Mouse (Mus musculus) heart, adult 18-20 months (tissue): ENCODE data around the gene Wdfy2. TPM values are rescaled to one million over a fixed set of nuclear protein-coding genes. Genes with fewer than 3 reads are reported as not detected.
"Not testable (repeated sequence)": the region's sequence is repeated elsewhere in the genome, so short reads cannot be mapped to it uniquely, and the experiment has no call there.

Experiments used
- DNase-seq, 2 experiments: peaks; one replicate each; pipeline ENCODE4 v3.0.0; 2021 to 2022; ENCODE audit warnings: mixed read lengths in 1 of 2
- total RNA-seq, 2 experiments: library from RNA; stranded (reverse); gene quantifications; 2 replicates each; pipeline ENCODE4 v1.2.3; 2021

Gene Wdfy2
- total RNA-seq, 2 experiments from 2014 or later, result 6.4 to 6.9 TPM

DNA sequence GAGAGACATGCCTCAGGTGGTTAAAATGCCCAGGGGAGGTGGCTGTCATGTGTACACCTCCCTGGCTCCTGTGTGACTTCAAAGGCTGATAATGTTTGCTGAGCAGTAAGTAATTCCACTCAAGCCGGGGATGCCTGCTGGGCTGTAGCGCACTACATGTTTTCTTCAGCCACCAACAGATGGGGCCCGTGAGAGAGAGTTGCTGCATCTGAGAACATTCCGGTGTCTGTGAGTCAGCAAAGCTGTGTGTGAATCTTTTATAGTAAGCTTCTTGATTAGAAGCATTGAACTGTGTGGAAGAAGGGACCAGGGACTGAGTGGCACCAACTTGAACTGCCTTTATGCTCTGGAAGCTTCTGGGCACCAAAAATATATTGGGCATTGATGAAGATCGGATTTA lies 42.0 kb downstream of the Wdfy2 start:
- peak; percentile 88 to 89 for DNase-seq

DNA sequence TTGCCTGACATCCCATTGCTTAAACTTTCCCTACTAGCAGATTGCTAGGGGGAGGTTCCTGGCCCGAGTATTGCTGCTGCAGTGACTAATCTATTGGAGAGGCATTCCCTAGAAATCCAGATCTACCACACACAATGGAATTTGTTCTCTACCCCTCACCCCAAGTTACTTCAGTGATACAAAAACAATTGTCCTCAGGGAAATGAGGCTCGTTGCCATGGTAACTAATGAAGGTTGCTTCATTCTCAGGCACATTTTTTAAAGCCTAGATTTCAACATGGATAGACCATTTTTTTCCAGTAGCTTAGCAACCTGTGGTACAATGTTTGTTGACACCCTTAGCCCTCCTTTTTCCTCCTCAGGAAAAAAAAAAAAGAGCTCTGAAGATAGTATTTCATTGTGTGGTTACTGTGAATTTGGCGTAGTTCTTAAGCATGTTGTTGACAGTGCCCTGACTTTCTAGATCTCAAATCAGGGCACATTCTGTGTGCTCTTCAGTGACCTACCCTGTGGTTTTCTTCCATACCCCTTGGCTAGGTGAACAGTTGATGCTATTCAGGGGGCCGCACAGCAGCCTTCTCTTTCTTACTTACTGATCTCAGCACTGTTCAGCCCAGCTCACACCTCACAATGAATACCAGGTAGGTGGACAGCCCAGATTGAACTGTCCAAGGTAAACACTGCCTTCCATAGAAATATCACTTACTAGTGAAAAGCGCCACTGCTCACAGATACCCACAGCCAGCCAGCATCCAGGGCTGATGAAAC lies 42.8 kb downstream of the Wdfy2 start:
- DNase-seq, result peak; percentile 71 to 85

DNA sequence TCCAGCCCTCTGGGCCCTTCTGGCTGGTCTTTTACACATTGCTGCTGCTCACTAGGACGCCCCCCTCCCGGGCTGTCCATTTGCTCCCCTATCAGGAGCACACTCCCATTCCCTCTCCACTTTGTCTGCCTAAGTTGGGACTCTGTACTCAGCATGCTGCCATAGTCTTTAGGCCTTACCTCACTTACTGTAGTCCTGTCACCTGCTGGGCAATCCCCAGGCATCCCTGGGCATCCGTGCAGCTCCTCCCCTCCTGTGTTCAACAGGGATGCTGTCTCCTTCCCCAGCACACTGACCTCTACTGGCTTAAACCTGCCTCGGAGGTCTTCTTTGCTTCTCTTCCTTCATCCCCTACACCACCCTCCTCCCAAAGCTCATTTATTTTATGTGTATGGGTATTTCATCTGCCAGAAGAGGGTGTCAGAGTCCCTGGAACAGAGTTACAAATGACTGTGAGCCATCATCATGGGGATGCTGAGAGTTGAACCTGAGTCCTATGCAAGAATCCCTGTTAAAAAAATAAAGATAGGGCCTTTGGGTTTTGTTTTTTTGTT lies 44.7 kb downstream of the Wdfy2 start:
- DNase-seq, result no peak

DNA sequence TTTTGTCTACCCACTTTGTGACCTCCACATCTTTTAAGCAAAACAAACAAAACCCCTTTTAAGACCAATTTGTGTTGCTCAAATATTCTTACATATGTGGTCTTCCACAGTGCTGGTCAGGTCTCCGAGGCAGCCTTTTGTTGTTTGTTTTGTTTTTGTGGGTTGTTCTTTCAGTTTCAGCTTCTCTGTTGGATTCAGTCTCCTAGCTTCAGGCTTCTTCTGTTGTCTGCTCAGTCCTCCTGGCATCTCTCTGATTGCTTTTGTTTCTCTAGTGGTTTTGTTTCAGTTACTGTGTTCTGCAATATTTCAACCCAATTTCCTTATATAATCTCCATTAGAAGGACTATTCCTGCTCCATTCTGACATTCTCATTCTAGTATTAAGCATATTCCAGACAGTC lies 46.1 kb downstream of the Wdfy2 start:
- DNase-seq, result no peak

DNA sequence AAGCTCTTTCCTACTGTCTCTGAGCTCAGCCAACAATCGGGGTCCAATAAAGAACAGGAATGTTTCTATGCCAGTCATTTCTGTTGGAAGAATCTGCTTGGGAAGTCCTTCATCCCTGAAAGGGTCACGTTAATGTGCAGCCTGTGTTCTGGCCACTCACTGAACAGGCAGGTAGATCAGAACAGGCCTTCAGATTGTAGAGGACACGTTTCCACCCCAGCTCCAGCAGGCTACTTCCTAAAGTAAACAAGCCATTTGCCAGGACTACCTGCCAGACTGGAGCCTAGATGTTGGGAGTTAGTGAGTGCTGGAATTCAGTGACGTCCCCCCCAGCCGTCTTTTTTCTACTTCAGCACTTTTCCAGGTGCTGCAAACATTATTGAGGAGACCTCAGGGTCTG lies 46.7 kb downstream of the Wdfy2 start:
- no peak for DNase-seq

DNA sequence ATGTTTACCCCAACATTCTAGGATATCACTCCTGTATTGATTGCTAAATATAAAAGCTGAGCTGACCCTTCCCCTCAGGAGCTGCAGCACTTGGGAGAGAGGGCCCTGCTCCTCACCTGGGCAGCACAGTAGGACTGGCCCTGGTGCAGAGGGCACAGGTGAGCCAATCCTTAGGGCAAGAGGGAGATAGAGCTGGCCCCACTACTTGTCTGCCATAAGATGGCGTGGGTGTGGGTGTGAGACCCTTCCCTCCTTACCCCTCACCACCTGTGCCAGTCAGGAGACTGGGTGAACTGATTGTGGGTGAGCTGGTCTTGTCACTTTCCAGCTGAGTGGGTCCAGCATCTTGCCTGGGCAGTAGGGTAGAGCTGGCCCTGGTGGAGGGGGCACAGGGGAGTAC lies 47.2 kb downstream of the Wdfy2 start:
- DNase-seq, result no peak

DNA sequence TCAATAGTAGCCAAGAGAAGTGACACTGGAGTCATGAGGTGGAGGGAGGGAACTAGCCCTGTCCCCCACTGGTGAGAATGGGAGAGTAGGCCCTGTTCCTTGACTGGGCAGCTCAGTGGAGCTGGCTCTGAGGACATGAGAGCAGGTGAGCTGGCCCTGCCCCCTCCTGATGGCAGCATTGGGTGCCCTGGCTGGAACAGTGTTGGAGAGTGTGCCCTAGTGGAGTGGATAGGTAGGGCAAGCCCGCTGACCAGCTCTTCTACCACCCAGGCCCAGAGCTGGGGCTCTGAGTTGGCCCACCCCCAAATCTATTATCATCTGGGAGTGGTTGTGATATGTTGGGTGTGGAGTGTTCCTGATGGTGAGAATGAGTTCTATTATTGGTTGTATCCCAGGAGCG lies 47.7 kb downstream of the Wdfy2 start:
- no peak for DNase-seq

DNA sequence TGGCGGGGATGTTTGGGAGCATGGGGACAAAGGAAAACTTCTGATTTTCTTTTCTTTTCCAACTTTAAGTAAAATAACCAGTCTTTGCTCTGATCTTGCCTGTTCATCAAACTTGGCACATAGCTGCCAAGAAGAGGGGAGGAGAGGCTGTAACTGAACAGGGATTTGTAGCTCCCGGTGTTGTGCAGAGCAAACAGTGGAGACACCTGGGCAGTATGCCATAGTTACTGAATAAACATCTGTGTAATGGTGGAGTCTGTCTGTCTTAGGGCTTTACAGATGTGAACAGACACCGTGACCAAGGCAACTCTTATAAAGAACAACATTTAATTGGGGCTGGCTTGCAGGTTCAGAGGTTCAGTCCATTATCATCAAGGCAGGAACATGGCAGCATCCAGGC lies 53.9 kb downstream of the Wdfy2 start:
- no peak for DNase-seq

DNA sequence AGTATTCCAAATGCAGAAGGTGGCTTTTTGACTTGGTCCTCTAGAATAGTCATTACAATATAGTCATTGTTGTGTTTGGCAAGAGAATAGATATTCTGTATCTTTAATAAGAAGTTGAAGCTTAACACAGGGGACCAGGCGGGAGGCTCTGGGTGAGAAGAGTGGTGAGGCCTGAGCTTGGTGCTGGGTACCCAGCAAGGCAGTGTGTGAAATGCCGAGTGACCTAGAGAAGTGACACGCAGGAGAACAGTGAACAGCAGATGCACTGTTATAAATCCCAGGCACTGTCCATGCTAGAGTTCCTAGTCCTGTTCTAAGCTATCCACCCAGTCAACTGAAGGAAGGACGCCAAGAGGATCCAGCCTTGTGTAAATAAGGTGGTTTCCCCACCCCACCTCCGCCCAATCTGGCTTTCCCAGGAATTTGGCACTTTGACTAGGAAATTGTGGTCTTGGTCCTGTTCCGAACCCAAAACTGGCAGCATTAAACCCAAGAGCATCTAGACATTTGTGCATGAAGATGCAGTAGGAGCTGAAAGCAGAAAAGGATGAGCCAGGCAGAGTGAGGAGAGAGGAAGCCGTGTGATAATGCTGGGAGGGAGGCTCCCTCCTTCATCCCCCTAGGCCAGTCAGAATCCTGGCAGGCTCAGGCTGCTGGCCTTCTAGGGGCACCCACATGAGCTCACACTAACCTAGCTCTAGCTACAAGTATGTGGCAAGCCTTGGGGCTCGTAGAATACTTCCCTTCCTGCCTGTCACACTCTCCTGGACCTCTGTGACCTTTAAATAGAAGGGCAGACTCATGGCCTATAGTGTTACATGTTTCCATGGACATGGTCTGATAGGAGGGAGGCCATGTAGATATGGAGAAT lies 55.5 kb downstream of the Wdfy2 start:
- DNase-seq, result peak in 1 of 2 experiments; percentile 41

DNA sequence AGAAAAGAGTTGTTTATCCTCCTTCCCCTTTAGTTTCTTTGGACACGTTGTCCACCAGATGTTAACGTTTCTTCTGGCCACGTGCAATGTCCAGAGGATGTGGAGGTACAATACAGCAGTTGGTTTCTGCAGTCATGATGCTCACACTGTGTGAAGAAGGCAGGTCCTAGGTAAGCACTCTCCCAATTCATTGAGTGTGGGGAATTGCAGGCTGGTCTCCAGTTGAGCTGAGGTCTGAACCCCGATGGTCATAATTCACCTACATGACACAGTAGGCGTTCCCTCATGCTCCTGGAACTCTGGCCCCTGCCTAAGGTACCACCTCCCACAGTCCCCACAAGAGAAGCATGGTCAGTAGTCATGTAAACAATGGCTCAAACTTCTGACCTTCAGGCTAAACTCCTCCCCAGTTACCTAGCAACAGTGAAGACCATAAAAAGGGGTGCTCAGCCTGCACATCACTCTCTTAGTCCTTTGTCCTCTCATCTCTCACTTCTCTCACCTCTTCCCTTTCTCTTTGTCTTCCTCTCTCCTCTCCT lies 56.2 kb downstream of the Wdfy2 start:
- DNase-seq, result not testable (repeated sequence)

DNA sequence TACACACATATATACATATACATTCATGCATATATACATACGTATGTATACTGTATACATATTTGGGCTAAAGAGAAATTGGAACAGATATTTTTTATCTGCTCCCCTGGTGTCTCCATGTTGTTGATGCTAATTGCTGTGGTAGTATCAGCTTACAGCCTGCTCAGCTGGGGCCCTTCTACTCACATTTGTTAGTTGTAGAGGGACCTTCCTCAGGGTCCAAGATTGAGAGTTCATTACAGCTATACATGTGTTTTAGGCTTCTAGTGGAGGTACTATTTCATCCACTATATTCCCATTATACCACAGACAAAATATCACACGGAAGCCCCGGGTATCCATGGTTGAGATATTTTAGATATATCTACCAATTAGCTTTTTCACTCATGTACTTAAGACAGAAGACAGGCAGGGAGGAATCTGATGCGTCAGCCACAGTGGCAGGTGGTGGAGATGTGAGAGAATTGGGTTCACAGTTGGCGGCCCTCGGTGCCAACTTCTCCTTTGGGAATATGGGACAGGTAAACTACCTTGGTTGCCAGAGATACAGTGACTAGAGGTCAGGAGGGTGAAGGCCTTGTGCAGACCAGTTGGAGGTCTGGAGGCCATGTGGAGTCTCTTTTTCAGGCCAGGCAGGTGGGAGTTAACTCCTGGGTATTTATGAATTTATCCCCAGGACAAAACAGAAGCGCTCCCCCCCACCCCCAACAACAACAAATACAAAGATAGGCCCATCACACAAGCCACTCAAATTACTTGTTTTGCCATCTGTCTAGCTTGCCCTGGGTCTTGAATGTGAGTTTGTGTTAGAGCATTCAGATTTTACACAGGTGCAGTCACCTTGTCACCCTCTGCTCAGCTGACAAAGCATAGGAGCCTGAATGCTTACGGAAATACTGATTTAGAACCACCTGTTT lies 57.7 kb downstream of the Wdfy2 start:
- no peak for DNase-seq

DNA sequence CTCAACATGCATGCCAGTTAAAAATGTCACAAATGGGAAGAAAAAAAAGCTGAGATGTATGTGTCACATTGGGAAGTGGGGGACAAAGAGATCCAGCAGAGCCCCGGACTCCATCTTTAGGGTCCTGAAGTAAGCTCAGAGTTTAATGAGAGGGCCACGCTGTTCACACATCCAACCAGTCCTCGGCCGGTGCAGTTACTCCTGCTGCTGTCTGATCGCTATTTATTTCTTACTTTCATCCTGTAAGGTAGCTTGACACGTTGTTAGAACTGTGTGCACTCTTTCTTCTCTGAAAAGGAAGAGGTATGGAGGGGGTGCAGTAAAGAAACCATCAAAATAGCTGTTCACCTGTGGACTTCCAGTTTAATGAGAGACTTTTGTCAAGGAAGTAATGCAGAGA lies 60.6 kb downstream of the Wdfy2 start:
- no peak for DNase-seq

DNA sequence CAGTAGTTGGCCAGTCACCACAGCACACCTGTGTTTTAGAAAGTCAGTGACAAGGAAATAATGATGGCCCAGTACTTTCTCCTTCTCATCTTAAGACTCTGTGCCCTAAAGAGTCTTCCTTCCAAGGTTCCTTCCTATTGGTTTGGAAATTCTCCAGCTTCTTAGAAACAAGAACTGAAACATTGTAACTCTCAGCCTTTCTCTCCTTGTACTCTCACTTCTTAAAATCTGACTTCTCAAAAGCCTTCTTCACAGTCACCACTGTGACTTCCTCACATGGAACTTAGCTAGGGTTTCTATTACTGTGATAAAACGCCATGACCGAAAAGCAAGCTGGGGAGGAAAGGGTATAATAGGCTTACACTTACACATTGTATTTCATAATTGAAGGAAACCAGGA lies 70.4 kb downstream of the Wdfy2 start:
- DNase-seq, result no peak

DNA sequence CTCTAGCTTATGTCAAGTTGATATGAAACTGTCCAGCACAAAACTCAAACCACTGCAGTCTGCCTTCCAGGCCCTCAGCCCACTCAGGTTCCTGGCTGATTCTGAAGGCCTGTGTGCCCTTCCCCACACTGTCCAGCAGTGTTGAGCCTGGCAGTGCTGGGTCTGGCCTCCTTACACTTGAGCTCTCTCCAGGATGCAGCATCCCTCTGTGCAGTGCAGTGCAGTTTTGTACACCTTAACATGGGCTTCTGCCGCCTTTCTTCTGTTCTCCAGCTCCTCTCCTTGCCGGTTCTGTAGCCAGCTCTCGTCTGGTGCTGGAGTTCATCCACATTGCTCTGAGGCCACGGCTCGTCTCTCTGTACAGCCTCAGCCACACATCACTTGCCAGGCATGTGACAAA lies 71.1 kb downstream of the Wdfy2 start:
- DNase-seq, result no peak

DNA sequence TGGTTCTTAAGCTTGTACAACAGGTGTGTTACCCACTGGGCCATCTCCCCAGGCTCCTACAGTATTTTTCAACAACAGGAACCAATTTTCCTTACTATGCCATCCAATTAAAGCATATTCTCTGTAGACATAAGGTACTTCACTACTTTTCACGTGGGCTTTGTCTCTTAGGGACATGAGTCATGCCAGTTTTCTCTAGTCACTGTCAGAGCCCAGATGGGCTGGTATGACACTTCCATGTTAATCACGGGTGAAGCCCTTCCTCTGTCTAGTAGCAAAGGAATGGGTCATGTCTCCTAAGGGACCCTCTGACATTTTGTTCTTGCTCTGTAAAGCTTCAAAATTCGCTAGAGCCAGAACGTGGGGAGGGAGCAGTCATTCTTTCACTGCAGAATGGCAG lies 73.4 kb downstream of the Wdfy2 start:
- DNase-seq, result no peak

DNA sequence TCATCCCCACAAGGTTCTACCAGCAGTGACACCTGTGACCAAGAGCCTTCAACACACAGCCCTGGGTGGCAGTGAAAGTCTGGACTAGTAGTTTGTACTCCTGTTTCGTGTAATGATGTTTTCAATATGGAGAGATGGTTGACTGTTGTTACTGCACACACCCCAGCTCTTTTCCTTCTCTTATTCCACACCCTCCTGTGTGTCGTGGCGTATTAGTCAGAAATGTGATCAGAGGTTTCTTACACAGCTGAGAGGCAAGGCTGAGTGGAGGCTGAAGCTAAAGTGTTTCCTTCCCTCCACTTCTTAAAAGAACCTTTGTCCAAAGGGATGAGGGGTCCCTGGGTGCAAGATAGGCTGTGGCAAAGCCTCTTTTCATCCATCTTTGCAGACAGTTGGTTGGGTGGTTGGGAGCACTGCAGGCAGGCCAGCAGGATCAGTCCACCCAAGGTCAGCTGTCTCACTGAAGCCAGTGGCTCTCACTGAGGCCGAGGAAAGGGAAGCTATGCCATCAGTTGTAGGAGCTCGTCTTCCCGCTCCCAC lies 77.7 kb downstream of the Wdfy2 start:
- DNase-seq, result no peak

DNA sequence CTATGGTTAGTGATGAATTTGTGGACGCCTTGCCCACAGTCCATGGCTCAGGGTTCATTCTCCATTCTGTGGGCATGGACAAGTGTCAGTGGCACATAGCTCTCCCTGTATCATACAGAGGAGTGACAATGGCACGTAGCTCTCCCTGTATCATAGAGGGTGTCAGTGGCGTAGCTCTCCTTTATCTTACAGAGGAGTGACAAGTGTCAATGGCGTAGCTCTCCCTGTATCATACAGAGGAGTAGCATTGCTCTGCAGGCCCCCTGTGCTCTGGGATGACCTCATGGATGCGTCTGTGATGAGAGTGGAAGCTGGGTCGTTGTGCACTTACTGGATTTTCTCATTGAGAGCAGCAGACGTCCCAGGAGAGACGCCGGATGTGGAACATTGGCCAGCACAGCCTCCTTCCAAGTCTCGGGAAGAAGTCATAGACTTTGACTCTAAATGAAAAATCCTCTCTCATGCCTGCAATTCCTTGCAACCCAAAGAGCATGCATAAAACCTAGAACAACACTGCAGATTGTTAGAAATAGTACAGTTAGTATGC lies 79.1 kb downstream of the Wdfy2 start:
- peak; percentile 26 to 32 for DNase-seq

DNA sequence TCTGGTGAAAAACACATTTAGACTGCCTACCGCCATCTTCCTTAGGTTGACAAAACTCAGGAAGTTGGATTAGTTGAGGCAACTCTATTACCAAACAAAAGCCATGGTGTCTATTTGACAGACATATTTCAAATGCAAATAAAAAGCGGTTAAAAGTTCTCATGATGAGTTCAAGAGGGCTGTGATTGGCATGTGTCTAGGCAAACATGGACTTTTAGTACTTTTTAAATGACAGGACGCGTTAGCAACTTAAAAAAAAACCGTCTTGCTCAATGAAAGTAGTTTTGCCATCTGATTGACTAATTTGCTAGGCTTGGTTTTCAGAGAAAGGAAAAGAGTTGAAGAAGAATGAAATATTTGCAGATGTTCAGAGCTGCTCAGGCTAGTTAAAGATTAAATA lies 83.9 kb downstream of the Wdfy2 start:
- no peak for DNase-seq

DNA sequence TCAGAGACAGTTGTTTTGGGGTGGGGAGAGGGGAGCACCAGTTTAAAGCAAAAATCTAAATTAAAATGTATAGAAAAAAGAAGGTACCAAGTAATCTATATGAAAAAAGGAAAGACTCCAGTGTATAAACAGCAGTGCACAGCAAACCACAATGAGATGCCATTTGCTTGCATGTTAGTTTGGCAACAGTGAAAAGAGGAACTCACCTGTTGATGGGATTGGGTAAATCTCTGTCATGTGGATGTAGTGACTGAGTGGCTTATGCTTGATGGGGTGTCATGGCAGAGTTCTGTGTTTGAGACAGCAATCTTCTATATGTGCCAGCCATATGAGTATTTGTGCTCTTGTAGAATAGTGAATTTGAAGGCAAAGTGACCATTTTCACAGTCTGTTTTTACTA lies 85.2 kb downstream of the Wdfy2 start:
- DNase-seq, result no peak

DNA sequence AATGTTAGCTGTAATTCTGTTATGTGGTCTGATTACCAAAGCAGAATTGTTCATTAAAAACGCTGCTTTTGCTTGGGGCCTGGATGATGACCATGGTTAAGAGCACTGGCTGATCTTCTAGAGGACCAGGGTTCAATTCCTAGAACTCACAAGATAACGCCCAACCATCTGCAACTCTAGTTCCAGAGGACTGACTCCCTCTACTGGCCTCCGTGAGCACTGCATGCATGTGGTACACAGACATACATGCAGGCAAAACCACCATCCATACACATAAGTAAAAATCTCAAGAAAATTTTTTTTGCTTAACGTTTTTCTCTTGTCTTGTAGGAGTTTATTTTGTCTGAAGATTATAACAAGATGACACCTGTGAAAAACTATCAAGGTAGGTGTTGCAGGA lies 87.3 kb downstream of the Wdfy2 start:
- DNase-seq, result no peak

DNA sequence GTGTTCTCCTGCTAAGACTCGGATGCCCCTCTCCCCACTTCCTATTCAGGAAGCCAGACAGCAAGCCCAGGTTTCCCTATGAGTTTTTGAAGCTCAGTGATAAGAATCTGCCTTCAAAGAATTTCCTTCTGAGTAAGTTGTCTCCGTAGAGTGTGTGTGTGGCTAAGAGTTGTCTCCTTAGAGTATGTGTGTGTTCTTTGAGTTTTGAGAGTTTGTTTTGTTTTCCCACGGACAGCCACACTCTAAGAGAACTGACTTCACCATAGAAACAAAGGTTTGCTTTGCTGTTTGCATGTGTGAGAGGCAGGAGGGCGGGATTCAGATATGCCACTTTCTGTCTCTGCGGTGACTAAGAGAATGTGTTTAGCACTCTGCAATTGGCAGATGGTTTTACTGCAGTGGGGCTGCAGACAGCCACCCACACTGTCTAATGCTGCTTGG lies 90.6 kb downstream of the Wdfy2 start:
- no peak for DNase-seq
